Mouse (Mus musculus) spleen, postnatal 10 days (tissue): ENCODE results near the gene Flii.
A peak's percentile ranks its signal among the peaks of the same experiment; 100 is the strongest.

Experiments used
- DNase-seq, 2 experiments: peaks; one replicate each; pipeline ENCODE4 v3.0.0; 2021 to 2022; ENCODE audit warnings: low spot score in 2 of 2

Gene Flii

GRCm38 (mm10) chr11:60715833-60716232 is 11.2 kb downstream of the Flii start:
- no peak for DNase-seq

GRCm38 (mm10) chr11:60712639-60713255 is 14.3 kb downstream of the Flii start:
- peak in 1 of 2 experiments; percentile 11 for DNase-seq

GRCm38 (mm10) chr11:60712040-60712439 is 15.0 kb downstream of the Flii start:
- DNase-seq: peak in 1 of 2 experiments; percentile 12

GRCm38 (mm10) chr11:60711218-60711617 is 15.8 kb downstream of the Flii start:
- DNase-seq: peak in 1 of 2 experiments; percentile 10

- DNase-seq: peak in 1 of 2 experiments; percentile 11
These were observed 17.3 kb downstream of the Flii start for GRCm38 (mm10) chr11:60709481-60710465.

- peak in 1 of 2 experiments; percentile 8 for DNase-seq
These were observed 18.4 kb downstream of the Flii start for GRCm38 (mm10) chr11:60708631-60709030.

- DNase-seq: peak in 1 of 2 experiments; percentile 29
These were observed 19.4 kb downstream of the Flii start for GRCm38 (mm10) chr11:60707672-60708071.

GRCm38 (mm10) chr11:60706696-60707480 is 20.2 kb downstream of the Flii start:
- DNase-seq: peak in 1 of 2 experiments; percentile 13

GRCm38 (mm10) chr11:60706076-60706475 is 21.0 kb downstream of the Flii start:
- no peak for DNase-seq

GRCm38 (mm10) chr11:60705255-60705654 is 21.8 kb downstream of the Flii start:
- DNase-seq: no peak

- DNase-seq: peak; percentile 4 to 12
These were observed 22.8 kb downstream of the Flii start for GRCm38 (mm10) chr11:60704023-60704880.

- DNase-seq: peak; percentile 57 to 81
These were observed 23.9 kb downstream of the Flii start for GRCm38 (mm10) chr11:60703131-60703530.

GRCm38 (mm10) chr11:60701611-60702010 is 25.5 kb downstream of the Flii start:
- DNase-seq: peak; percentile 7 to 13

GRCm38 (mm10) chr11:60700320-60701185 is 26.5 kb downstream of the Flii start:
- peak; percentile 11 to 20 for DNase-seq

GRCm38 (mm10) chr11:60699524-60700075 is 27.5 kb downstream of the Flii start, which contains the start of gene Llgl1:
Gene Llgl1 (plus strand): TSS chr11:60699723.
- DNase-seq: peak; percentile 84 to 86

GRCm38 (mm10) chr11:60698806-60699523 is 28.1 kb downstream of the Flii start:
- peak; percentile 39 to 54 for DNase-seq

GRCm38 (mm10) chr11:60697561-60697960 is 29.5 kb downstream of the Flii start:
- no peak for DNase-seq

GRCm38 (mm10) chr11:60696165-60696564 is 30.9 kb downstream of the Flii start:
- DNase-seq: peak in 1 of 2 experiments; percentile 20
